In genomic region chr13:51930301-51930747, GRCm38 (mm10) we compare ENCODE assay signal across 8 mouse cellular contexts.
DNase-seq lines count a peak whose midpoint lies in the region; ATAC-seq and TF ChIP-seq lines count a peak whose summit lies in the region.
"Had no signal": no experiment of that assay in that cellular context is flagged by ENCODE, and none has a peak within 500 bp of the region (broad histone marks: within the 10 kb centered on the region; RNA-seq: fewer than 3 reads in every experiment).

No protein-coding gene starts in this region.

- no peak for TF ChIP-seq EP300 in lung, postnatal 0 days (IDR thresholded peaks at IDR 0.05)

- no peaks in the 10 kb centered on the region for H3K4me1 ChIP-seq in lung, embryonic 14.5 days (ENCODE audit: insufficient read depth)
- H3K4me1 ChIP-seq in lung, postnatal 0 days (ENCODE audit: insufficient read depth, low read depth, low read length) = no peaks in the 10 kb centered on the region; the same call in 1 of the 2 replicates
- H3K4me1 ChIP-seq in hindbrain, embryonic 14.5 days (replicated peaks; ENCODE audit: control insufficient read depth, insufficient read depth, low read length) = peaks cover 9% of the 10 kb centered on the region

- no peak for DNase-seq in lung, embryonic 14.5 days
- no peak for DNase-seq in lung, postnatal 0 days (ENCODE audit: low spot score)
- peak; percentile 78 for DNase-seq in brain, adult 2 months (ENCODE audit: low read depth, low spot score)
- DNase-seq in fibroblast of lung, adult 2 months (ENCODE audit: low read depth) = peak; percentile 20
- no peak for DNase-seq in hindbrain, embryonic 14.5 days (ENCODE audit: low spot score)
- peak; percentile 81 for DNase-seq in skeletal muscle tissue, adult 2 months (ENCODE audit: low read depth, low spot score)
- no peak for DNase-seq in lung, adult 18-20 months

- no peak overlapping the region for H3K4me3 ChIP-seq in lung, embryonic 14.5 days (ENCODE audit: low read depth, low read length)
- no peak overlapping the region for H3K4me3 ChIP-seq in lung, postnatal 0 days (ENCODE audit: low read depth, low read length)
- no peak overlapping the region for H3K4me3 ChIP-seq in hindbrain, embryonic 14.5 days (replicated peaks; ENCODE audit: low read length)

- H3K4me2 ChIP-seq in lung, embryonic 14.5 days = no peak overlapping the region
- no peak overlapping the region for H3K4me2 ChIP-seq in lung, postnatal 0 days (replicated peaks; ENCODE audit: low read depth, low read length)
- no peak overlapping the region for H3K4me2 ChIP-seq in hindbrain, embryonic 14.5 days (replicated peaks)

- H3K9me3 ChIP-seq in lung, embryonic 14.5 days (ENCODE audit: low read depth, low read length) = no peaks in the 10 kb centered on the region
- H3K9me3 ChIP-seq in lung, postnatal 0 days (ENCODE audit: low read length) = no peaks in the 10 kb centered on the region
- H3K9me3 ChIP-seq in hindbrain, embryonic 14.5 days (ENCODE audit: control insufficient read depth, low read length) = no peaks in the 10 kb centered on the region

- H3K36me3 ChIP-seq in lung, embryonic 14.5 days (ENCODE audit: insufficient read depth) = no peaks in the 10 kb centered on the region
- no peaks in the 10 kb centered on the region for H3K36me3 ChIP-seq in lung, postnatal 0 days (ENCODE audit: insufficient read depth, low read length)
- H3K36me3 ChIP-seq in hindbrain, embryonic 14.5 days (replicated peaks; ENCODE audit: control insufficient read depth, insufficient read depth) = no peaks in the 10 kb centered on the region

- no peak for TF ChIP-seq CTCF in lung, embryonic 14.5 days (IDR thresholded peaks at IDR 0.05; ENCODE audit: low read depth)
- no peak for TF ChIP-seq CTCF in lung, postnatal 0 days (IDR thresholded peaks at IDR 0.05)

- no peak overlapping the region for H3K9ac ChIP-seq in lung, embryonic 14.5 days
- no peak overlapping the region for H3K9ac ChIP-seq in lung, postnatal 0 days (replicated peaks; ENCODE audit: low read depth)
- no peak overlapping the region for H3K9ac ChIP-seq in hindbrain, embryonic 14.5 days

- 45% methylated on average over 6 of the region's 6 CpGs for WGBS in lung, embryonic 14.5 days
- WGBS in lung, postnatal 0 days = 41% methylated on average over 6 of the region's 6 CpGs
- WGBS in hindbrain, embryonic 14.5 days = 34% methylated on average over 6 of the region's 6 CpGs

- peak; percentile 47; the same call in 1 of the 2 replicates for ATAC-seq in lung, embryonic 14.5 days (ENCODE audit: insufficient read depth)
- ATAC-seq in lung, postnatal 0 days = no peak
- peak; percentile 27; the same call in 1 of the 2 replicates for ATAC-seq in hindbrain, embryonic 14.5 days (ENCODE audit: low FRiP score)

- H3K27ac ChIP-seq in lung, embryonic 14.5 days (ENCODE audit: low read depth) = no peak overlapping the region
- no peak overlapping the region for H3K27ac ChIP-seq in lung, postnatal 0 days (ENCODE audit: low read length)
- H3K27ac ChIP-seq in hindbrain, embryonic 14.5 days = no peak overlapping the region
- H3K27ac ChIP-seq: kidney, postnatal 0 days had no signal

- no peaks in the 10 kb centered on the region for H3K27me3 ChIP-seq in lung, embryonic 14.5 days (ENCODE audit: insufficient read depth, low read length)
- H3K27me3 ChIP-seq in lung, postnatal 0 days (replicated peaks; ENCODE audit: insufficient read depth, low read length) = no peaks in the 10 kb centered on the region
- H3K27me3 ChIP-seq in hindbrain, embryonic 14.5 days (ENCODE audit: control insufficient read depth, insufficient read depth, low read length) = peaks cover 7% of the 10 kb centered on the region

Comparison
In these comparisons a context has a peak if more than half of its experiments do, and no peak if none do; other contexts are left out.
1. DNase-seq: peak in brain, adult 2 months (single experiment), fibroblast of lung, adult 2 months (single experiment) and skeletal muscle tissue, adult 2 months (single experiment); none in lung, embryonic 14.5 days (single experiment), lung, postnatal 0 days (single experiment), hindbrain, embryonic 14.5 days (single experiment) and lung, adult 18-20 months (0 of 2).